Mouse (Mus musculus): Measurements from ENCODE around the gene Dcaf4. TPM values are rescaled to one million over a fixed set of nuclear protein-coding genes. Genes with fewer than 3 reads are reported as not detected.

Dcaf4 gene
- total RNA-seq, 2 experiments from 2014 or later: 25.5 to 28.4 TPM

DNA sequence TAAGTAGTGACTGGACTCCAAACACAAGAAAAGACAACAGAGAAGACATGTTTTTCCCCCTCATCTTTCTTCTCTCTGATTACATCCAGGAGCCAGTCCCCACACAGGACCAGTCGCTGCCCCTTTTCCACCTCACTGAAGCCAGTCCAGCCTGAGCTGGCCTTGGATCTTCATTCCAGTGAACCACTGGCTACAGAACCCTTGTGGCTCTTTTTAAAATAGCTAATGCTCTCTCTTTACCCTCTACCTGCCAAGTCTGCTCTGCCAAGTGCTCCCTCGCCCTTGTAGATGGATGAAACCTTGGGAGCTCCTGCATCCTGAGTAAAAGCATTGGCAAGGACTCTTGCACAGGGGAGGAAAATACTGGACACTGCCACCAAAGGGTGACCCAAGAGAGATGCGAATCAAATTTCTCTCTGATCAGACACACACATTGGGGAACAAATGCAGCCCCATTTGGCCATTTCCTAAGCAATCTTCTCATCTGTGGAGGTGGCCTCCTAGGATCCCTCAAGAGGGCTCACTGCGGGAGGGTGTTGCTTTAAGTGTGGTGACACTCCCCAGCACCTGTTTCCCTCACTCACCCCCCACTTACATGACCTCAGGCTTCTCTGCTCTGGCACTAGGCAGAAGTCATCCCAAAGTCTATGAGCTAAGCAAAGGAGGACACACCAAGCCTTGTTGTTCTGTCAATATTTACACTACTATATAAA is 24.9 kb upstream of the Dcaf4 start:
- no peak for DNase-seq (ENCODE audit: low spot score in 2 of 2)

DNA sequence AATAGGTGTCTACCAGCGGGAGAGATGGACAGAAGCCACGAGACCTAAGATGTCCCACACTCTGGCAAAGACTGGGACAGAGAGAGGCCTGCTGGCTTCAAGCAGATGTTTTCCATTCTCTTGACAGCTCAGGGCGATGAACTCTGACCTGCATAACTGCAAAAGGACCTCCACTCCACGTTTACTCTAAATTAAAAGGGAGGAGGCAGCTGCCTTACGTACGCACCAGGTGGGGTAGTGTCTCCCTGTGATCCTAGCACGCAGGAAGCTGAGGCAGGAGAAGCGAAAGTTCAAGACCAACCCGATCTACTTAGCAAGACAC is 24.3 kb upstream of the Dcaf4 start:
- DNase-seq (ENCODE audit: low spot score in 2 of 2): no peak

DNA sequence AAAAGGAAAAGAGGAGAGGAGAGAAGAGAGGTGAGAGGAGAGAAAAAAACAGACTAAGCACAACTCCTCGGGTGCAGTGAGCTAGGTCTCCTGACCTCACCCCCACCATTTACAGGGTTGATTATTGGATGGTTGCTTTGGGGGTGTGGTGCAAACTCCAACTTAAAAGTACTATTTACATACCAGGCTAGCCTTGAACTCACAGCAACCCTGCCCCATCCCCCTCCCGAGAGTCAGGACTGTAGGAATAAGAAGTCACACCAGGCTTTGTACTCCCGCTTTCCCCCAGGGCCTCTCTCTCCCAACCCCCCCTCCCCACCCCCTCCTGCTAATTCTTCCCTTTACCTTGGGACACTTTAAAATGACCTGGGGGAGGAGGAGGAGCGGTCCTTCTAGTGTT is 23.9 kb upstream of the Dcaf4 start:
- no peak for DNase-seq (ENCODE audit: low spot score in 2 of 2)

DNA sequence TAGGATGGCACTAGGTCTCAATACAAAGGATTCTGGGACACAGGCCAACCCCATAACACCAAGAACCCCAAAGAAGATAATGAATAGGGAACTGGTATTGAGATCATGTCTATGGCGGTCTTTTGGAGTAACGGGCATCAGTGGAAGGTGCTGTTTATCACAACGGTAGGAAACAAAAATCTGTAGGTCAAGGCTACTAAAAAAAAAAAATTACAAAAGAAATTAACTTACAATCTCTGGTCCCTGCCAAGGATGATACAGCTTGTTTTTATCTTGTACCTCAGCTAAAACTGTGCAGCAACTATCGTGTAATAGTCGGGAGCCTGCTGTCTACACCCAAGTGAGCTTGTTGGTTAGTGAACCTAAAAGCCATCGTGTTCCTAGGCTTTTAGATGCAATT is 23.5 kb upstream of the Dcaf4 start:
- no peak for DNase-seq (ENCODE audit: low spot score in 2 of 2)

DNA sequence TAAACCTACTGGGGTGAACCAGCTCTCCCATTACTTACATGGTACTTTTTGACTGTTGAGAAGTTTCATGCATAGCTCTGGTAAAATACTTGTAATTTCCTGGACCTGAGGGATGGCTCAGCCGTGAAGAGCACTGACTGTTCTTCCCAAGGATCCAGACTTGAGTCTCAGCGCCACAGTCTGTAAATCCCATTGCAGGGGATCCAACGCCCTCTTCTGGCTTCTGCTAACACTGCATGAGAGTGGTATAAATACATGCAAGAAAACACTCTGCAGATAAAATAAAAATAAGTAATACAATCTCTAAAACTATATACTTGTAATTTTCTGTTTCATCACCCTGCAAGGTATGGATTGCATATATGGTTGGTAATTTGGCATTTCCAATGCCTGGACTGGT is 22.3 kb upstream of the Dcaf4 start:
- DNase-seq (ENCODE audit: low spot score in 2 of 2): no peak

DNA sequence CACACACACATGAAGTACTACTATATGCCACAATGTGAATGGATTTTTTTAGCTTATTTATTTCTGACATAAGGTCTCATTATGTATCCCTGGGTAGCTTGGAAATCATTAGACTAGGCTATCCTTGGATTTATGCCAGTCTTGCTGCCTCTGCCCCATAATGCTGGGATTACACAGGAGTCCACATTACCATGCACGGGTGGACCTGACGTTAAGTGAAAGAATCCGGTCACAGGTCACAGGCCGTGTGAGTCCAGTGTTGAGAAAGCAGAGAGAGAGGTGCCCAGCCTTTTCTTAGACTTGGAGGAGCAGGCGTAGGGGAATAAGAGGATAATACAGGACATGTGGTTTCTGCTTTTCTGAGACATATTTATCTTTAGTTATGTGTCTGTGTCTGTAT is 21.0 kb upstream of the Dcaf4 start:
- DNase-seq (ENCODE audit: low spot score in 2 of 2): no peak

DNA sequence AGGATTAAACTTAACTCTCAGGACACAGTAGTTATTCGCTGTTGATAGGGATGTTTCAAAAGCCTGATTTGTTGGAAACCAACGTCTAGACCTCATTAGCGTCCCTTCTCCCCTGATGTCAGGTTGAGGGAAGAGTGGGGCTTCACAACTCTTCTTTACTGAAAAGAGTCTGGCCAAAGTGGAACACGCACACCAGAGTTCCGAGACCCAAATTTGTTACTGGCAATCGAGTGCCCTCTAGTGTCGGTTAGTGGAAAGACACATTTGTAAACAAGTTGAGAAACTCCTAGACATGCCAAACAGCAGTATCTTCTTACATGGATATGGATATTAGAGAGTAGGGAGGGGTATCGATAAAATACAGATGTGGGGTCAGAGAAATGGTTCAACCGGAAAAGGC is 18.1 kb upstream of the Dcaf4 start:
- no peak for DNase-seq (ENCODE audit: low spot score in 2 of 2)

DNA sequence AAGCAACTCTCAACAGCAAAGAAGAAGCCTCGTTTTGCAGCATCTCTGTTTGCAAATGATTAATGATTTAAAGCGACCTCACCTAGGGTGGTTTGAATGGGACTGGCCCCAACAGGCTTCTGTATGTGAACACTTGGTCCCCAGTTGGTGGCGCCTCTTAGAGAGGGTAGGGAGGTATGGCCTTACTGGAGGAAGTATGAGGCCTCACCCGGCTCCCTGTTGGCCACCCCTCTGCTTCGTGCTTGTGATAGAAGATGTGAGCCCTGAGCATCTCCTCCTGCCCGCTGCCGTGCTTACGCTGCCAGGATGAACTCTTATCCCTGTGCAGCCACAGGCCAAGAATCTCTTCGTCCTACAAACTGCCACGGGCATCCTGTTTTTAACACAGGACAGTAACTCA is 13.7 kb upstream of the Dcaf4 start:
- no peak for DNase-seq (ENCODE audit: low spot score in 2 of 2)

DNA sequence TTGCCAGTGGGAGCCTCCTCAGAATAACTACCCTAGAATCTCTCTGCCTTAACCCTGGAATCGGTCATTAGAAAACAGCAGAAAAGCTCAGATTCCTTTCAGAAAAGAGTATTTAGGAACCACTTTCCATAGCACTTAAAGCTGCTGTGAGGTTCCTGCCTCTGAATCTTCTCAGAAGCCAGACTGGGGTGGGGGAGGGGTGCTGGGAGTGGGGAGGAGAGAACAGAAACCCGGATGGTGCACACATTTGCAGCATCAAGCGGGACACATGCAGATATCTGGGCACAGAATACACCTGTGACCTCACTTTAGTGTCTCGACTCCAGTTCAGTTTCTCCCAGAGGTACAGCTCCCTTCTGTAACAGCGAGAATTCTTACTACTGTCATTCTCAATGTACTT is 9.7 kb upstream of the Dcaf4 start:
- no peak for DNase-seq (ENCODE audit: low spot score in 2 of 2)

DNA sequence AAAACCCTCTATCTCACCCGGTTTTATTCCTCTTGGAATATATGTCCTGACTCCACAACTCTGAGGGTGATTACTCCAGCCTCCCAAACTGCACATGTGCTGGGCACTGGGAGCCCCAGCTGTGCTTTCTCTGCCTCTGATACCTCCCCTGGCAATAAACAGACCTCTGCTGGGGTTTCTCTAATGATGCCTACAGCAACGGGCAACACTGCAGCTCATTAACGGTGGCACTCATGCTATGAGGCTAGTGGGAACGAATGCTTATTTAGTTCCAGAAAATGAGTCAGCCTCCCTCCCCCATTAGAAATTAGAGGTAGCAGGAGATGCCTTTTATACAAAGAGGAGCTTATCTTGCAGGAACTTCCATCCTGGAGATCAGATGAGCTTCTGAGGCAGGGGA is 7.5 kb upstream of the Dcaf4 start:
- DNase-seq (ENCODE audit: low spot score in 2 of 2): no peak

DNA sequence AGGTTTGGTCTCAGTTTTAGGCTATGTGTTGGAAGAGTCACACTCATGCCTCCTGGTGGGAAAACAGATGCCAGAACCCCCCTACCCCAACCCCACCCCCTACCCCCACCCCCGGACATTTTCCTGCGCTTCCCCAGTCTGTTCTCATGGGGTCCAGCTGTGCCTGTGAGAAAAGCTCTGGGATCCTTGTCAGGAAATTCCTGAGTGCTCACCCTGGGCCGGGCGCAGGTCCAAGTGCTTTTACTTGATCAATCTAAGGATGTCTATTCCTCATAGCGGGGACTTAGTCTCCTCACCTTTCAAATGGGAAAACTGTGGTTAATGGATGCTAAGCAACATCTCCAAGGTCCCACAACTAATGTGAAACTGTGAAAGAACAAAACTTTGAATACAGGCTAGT is 7.1 kb upstream of the Dcaf4 start:
- DNase-seq (ENCODE audit: low spot score in 2 of 2): peak in 1 of 2 experiments; percentile 57

DNA sequence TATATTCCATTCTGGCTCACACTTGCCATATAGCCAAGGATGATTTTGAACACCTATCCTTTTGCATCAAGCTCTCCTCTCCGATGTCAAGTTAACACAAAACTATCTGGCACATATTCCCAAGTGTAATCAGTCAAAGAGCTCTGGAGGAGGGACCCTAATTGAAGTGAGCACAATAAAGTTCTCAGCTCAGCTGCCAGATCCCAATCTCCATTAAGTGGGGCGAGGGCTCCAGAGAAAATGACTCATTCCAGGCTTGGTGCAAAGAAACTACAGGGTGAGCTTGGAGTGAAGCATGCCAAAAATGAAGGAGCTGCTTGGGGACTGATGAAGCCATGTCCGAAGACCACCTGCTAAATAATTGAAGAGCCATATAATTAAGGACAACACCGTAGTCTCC is 6.0 kb upstream of the Dcaf4 start:
- no peak for DNase-seq (ENCODE audit: low spot score in 2 of 2)

DNA sequence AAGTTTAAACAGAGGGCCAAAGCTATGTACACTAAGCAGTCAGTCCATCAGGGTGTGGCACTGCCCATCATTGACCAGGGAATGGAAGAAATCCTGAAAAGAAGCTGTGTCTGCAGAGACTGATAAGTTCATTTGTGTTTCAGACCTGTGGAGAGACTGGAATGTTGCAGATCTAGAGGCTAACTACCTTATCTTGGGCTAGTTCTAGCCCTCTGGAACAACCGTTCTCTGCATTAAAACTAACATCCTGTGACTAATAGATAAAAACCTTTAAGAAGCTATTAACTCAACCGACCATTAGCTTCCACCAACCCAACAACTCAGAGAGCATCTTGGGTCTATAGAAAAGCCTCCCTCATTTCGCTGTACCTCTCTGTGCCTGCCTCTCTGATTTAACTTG is 2.7 kb upstream of the Dcaf4 start:
- no peak for DNase-seq (ENCODE audit: low spot score in 2 of 2)

DNA sequence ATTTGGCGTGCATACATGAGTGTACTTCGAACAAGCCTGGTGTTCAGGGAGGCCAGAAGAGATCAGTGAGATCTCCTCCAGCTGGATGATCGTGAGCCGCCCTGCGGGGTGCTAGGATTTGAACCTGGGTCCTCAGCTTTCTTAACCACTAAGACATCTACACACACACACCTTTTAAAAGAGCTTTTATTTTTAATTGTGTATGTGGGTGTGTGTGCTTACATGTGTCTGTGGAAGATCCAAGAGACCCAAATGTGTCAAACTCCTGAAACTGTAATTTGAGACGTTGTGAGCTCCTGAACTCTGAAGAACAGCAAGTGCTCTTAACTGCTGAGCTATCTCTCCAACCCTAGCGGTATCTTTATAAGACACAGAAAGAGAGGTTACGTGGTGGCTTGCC is 817 bp downstream of the Dcaf4 start:
- DNase-seq (ENCODE audit: low spot score in 2 of 2): no peak

DNA sequence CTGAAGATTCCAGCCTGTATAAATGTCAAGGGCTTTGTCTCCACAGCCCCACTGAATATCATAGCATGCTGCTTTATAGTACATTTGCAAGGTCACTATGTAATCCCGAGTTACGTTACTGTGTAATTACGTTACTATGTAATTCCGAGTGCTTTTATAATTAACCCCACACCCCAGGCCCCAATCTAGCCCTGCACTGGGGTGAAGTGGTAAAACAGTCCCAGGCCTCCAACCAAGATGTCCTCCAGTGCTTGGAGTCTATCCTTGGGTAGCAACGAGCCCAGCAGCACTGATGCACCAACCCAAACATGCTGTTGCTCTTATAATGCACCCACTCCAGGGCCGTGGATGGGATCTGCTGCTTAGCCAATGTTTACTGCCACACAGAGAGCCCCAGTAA is 2.8 kb downstream of the Dcaf4 start:
- DNase-seq (ENCODE audit: low spot score in 2 of 2): no peak

DNA sequence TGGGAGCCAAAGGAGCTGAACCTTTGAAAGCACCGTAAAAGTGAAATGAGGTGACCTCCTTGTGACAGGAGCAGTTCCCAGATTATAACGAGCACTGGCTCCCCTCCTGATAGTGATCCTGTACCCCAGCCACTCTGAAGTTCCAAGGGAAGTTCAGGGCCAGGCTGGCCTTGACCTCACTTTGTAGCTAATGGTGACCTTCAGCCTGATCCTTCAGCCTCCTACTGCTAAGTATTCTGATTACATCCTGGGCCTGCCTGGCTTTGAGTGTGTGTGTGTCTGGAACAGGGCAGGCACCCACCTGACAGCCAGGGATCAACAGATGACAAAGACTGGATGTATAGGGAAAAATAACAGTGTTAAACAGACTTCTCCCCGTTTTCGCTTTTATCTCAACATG is 3.6 kb downstream of the Dcaf4 start:
- DNase-seq (ENCODE audit: low spot score in 2 of 2): no peak

DNA sequence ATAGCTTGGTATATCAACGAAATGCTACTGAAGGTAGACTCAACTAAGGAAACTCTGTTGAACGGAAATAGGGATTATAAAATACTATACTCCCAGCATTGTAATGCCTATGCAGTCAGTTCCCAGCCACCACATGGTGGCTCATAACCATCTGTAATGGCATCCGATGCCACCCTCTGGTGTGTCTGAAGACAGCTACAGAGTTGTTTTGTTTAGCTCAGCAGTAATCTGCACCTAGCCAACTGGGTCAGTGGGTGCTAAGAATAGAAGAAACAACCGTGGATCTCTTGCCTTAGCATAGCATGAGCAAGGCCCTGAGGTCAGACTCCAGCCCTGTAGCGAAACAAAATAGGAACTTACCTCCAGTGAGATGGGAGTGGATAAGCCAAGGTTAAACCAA is 4.1 kb downstream of the Dcaf4 start:
- no peak for DNase-seq (ENCODE audit: low spot score in 2 of 2)

DNA sequence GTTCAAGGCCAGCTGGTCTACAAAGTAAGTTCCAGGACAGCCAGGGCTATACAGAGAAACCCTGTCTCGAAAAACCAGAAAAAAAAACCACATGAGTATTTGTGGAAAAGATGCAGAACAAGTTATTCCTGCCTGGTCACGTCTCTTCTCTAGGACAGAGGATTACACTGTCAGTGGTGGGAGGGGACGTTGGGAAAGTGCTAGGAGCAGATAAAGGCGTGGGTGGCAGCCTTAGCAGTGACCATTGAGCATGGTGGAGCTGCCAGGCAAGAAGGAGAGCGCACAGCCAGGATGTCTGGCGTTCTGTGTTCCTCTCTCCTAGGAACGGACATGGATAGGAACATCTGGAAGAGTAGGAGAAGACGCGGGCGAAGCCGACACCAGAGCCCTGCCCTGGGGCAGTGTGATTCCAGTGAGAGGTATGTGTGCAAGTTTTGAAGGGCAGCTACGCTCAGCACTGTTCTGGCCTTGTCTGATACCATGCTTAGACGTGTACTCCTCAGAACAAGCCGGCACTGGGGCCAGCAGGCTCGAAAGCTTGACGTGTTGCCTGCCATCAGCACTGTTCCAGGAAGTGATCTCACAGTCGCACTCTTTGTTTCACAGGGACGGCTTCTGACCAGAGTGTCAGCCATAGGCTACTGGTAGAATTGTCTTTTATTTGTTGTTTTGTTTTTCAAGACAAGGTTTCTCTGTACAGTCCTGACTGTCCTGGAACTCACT is 5.7 kb downstream of the Dcaf4 start:
- no peak for DNase-seq (ENCODE audit: low spot score in 2 of 2)

DNA sequence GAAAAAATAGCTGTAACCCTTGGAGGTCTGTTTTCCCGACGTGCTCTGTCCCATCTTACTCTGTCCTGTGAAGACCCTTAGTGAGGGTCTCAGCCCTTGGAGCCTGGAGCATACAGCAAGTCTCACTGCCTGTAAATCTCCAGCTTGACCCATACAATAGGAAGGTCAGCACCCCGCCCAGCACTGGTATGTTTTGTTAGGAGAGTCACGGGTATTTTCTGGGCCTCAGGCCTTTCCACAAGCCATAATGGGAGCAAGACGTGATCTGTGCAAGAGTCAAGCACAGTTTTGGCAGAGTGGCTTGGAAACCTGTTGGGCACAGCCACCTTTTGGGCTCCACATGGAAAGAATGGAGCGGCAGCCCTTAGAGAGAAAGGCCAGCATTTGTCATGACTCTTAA is 7.5 kb downstream of the Dcaf4 start:
- no peak for DNase-seq (ENCODE audit: low spot score in 2 of 2)

DNA sequence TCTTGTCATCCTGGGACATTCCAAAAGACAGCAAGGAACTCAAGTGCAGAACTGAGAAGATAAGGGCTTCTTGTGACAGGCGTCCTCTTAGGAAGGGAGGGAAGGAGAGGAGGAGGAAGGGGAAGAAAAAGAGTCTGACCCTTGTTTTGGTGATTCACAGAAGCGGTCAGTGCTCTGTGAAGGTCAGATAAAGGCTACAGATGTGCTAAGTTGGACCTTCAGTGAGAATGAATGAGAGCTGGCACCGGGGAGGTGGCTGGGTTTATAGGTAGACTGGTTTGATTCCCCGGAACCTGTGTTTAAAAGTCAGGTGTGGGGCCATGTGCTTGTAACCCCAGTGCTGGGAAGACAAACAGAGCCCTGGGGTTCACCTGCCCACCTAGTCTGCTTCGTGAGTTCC is 8.4 kb downstream of the Dcaf4 start:
- no peak for DNase-seq (ENCODE audit: low spot score in 2 of 2)

DNA sequence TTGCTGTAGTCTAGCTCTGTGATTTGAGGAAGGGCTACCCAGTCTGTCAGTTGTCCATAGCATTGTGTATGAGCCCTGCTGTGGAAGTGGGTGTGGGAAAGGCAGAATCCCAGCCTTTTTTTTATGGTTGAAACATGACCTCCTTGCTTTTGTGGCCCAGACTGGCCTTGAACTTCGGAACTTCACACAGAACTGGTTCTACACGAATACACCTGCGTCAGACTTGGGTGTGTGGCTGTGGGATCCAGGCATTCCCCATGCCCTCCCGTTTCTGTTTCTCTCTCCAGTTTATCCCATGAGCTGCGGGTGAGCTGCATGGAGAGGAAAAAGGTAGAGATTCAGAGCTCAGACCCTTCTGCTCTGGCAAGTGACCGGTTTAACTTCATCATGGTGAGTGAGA is 11.7 kb downstream of the Dcaf4 start:
- no peak for DNase-seq (ENCODE audit: low spot score in 2 of 2)

DNA sequence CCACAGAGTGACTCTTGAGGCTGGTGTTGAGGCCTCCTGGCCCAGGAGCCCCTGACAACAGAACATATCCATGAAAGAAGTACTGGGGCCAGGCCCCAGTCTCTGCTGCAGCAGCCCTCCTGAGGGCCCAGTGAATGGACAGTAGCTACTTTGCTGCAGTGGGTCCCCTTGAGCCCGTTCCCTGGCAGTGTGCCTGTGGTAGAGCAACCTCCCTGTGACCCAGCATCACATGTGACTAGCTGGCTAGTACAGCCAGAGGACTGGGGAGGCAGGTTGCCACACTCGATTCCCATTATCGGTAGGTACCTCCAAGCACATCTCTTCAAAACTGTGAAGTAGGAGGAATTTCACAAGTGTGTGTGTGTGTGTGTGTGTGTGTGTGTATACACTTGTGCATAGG is 12.7 kb downstream of the Dcaf4 start:
- no peak for DNase-seq (ENCODE audit: low spot score in 2 of 2)

DNA sequence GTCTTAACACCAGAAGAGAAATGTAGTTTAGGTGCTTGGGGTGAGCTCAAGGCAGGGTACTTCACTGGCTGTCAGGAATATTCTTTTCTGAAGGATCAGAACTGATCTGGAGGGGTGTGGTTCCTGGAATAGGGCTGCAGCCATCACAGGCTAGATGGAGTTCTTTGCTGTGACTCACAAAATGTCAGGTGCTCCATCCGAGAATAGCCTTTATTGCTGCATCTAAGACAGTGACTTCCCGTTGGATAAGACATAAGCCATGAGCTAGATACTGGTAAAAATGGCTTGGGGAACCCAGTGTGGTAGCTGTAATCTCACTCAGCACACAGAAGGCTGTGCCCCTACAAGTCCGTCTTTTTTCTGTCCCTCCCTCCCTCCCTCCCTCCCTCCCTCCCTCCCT is 13.9 kb downstream of the Dcaf4 start:
- DNase-seq (ENCODE audit: low spot score in 2 of 2): no peak

All from gastrocnemius, postnatal 4 days (tissue).